Mouse (Mus musculus) forebrain, embryonic 12.5 days (tissue): ENCODE results near the gene Cnst. TPM values are rescaled to one million over a fixed set of nuclear protein-coding genes. Genes with fewer than 3 reads are reported as not detected.

Source experiments
- ATAC-seq: fragments of 200-750 bp; cut with Nextera tagmentation; 2 replicates; pipeline ENCODE4 v1.8.0; 2017; ENCODE audit warnings: moderate TSS enrichment; ENCODE audit not compliant: low FRiP score
- H3K27ac ChIP-seq: fragments of 300-500 bp; sonication (generic); 2 replicates; pipeline ENCODE4 v1.5.1; 2016; ENCODE audit warnings: mild to moderate bottlenecking
- H3K27me3 ChIP-seq: fragments of 300-500 bp; sonication (generic); 2 replicates; pipeline ENCODE4 v1.6.1; 2016; ENCODE audit warnings: mild to moderate bottlenecking
- H3K36me3 ChIP-seq: fragments of 300-500 bp; sonication (generic); replicated peaks from 2 replicates; pipeline ENCODE4 v1.6.1; 2016; ENCODE audit warnings: mild to moderate bottlenecking
- H3K4me1 ChIP-seq: fragments of 300-500 bp; sonication (generic); 2 replicates; pipeline ENCODE4 v1.6.1; 2016
- H3K4me2 ChIP-seq: fragments of 300-500 bp; sonication (generic); 2 replicates; pipeline ENCODE4 v1.6.1; 2016; ENCODE audit warnings: mild to moderate bottlenecking, moderate library complexity
- H3K4me3 ChIP-seq: fragments of 300-500 bp; sonication (generic); replicated peaks from 2 replicates; pipeline ENCODE4 v1.5.1; 2016; ENCODE audit warnings: mild to moderate bottlenecking
- H3K9ac ChIP-seq: fragments of 300-500 bp; sonication (generic); 2 replicates; pipeline ENCODE4 v1.6.1; 2016; ENCODE audit warnings: mild to moderate bottlenecking
- H3K9me3 ChIP-seq: fragments of 300-500 bp; sonication (generic); 2 replicates; pipeline ENCODE4 v1.6.1; 2016
- whole genome bisulfite sequencing: fragments of 180-500 bp; shearing (Covaris S2); methylation state at CpG from one replicate; pipeline ENCODE4 v1.1.7; 2016; 5-methylcytosine and 5-hydroxymethylcytosine counted together
- polyA plus RNA-seq: library from polyadenylated mRNA; unstranded; fragments of >200 nt; fragmentation: Nextera tagmentation; extraction: Ambion mirVana; gene quantifications from 2 replicates; pipeline ENCODE4 v1.2.1, GENCODE M21; 2016

The Cnst gene
- polyA plus RNA-seq, 1 experiment from 2014 or later, result 26.9 TPM

DNA sequence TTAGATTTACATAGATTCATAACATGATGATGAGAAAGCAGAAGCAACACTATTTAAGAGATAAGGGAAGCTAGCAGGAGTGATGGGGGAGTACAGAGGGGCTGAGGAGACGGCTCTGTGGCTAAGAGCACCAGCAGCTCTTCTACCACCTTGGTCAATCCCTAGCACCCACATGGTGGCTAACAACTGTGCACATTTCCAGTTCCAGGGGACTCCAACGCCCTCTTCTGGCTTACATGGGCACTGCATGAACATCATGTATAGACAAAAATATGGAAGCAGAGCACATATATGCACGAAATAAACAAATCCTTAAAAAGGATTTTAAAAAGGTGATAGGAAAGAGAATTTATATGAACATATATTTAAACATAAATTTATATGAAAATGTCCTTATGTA is 4.7 kb upstream of the Cnst start:
- H3K4me1 ChIP-seq, result peaks cover 8% of the 10 kb centered on the region
- H3K27me3 ChIP-seq, result no peaks in the 10 kb centered on the region
- H3K27ac ChIP-seq, result no peak overlapping the region
- no peak overlapping the region for H3K4me2 ChIP-seq
- H3K4me3 ChIP-seq, result no peak overlapping the region
- no peak overlapping the region for H3K9ac ChIP-seq
- 60% methylated on average over 3 of the region's 3 CpGs for WGBS
- no peak for ATAC-seq
- H3K9me3 ChIP-seq, result no peaks in the 10 kb centered on the region
- no peaks in the 10 kb centered on the region; the same call in 1 of the 2 replicates for H3K36me3 ChIP-seq

DNA sequence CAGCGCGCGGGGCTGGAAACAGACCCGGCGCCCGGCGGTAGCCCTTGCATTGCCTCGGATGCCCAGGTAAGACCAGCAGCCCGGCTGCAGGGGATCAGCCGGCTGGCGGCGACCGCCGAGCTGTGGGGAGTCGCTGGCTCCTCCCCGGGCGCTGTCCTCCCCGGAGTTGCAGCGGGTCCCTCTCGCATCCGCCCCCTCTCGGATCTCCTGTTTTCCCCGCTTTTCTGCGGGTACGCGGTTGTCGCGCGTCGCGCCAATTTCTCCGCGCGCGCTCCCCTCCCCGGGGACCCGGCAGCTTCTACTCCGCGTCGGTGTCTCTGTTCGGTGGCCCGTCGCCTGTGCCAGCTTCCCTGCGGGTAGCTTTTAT is 364 bp downstream of the Cnst start:
- H3K36me3 ChIP-seq, result no peaks in the 10 kb centered on the region; the same call in 1 of the 2 replicates
- H3K9ac ChIP-seq, result peak overlapping the region; percentile 78
- H3K4me2 ChIP-seq, result peak overlapping the region; percentile 77
- under 1% methylated on average over 41 of the region's 44 CpGs for WGBS
- no peaks in the 10 kb centered on the region for H3K27me3 ChIP-seq
- peaks cover 28% of the 10 kb centered on the region for H3K4me1 ChIP-seq
- peak; percentile 86 for ATAC-seq
- H3K27ac ChIP-seq, result peak overlapping the region; percentile 96
- no peaks in the 10 kb centered on the region for H3K9me3 ChIP-seq
- peak overlapping the region; percentile 80 for H3K4me3 ChIP-seq

DNA sequence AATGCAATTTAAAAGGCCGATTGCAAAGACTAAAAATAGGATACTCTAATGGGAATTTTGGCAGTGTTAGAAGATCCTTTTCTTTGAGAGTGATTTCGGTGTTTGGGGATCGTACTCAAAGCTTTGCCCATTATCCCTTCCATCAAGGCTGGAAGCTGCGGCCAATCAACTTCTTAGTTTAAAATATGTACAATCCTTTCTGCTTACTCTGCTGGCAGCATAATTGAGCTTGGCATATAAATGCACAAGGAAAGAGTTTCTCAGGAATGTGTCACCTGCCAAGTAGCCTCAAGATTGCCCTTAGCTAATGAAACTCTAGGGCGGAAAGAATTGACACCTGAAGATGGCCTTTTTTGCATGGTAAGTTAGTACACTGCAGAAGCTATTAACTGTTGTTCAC is 1.0 kb downstream of the Cnst start:
- peak overlapping the region; percentile 77 for H3K4me2 ChIP-seq
- peak overlapping the region; percentile 78 for H3K9ac ChIP-seq
- peak overlapping the region; percentile 80 for H3K4me3 ChIP-seq
- no peak overlapping the region for H3K27ac ChIP-seq
- no peak for ATAC-seq
- no peaks in the 10 kb centered on the region for H3K9me3 ChIP-seq
- 12% methylated on average over 5 of the region's 5 CpGs for WGBS
- H3K27me3 ChIP-seq, result no peaks in the 10 kb centered on the region
- no peaks in the 10 kb centered on the region; the same call in 1 of the 2 replicates for H3K36me3 ChIP-seq
- peaks cover 28% of the 10 kb centered on the region for H3K4me1 ChIP-seq

DNA sequence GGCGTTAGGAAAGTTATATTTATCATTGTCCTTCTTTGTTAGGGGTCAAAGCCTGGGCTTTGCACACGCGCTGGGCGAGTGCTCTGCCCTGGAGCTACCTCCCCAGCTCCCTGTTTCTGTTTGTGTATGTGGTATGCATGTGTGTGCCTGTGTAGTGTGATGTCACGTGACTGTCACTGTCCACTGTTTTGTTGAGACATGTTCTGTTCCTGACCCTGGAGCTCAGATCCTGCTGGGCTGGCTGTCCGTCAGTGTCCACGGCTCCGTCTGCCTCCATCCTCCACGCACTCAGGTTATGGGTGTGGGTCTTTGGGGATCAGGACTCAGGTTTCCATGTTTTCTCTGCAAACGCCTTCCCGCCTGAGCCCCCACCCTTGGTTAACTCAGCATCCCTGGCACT is 2.0 kb downstream of the Cnst start:
- Histone ChIP-seq H3K9ac (no peak overlapping the region), H3K9me3 (no peaks in the 10 kb centered on the region), H3K4me3 (no peak overlapping the region), H3K4me2 (peak overlapping the region; percentile 13), H3K27me3 (no peaks in the 10 kb centered on the region), H3K27ac (no peak overlapping the region), H3K4me1 (peaks cover 31% of the 10 kb centered on the region), H3K36me3 (no peaks in the 10 kb centered on the region; the same call in 1 of the 2 replicates)
- 80% methylated on average over 11 of the region's 11 CpGs for WGBS
- no peak for ATAC-seq

DNA sequence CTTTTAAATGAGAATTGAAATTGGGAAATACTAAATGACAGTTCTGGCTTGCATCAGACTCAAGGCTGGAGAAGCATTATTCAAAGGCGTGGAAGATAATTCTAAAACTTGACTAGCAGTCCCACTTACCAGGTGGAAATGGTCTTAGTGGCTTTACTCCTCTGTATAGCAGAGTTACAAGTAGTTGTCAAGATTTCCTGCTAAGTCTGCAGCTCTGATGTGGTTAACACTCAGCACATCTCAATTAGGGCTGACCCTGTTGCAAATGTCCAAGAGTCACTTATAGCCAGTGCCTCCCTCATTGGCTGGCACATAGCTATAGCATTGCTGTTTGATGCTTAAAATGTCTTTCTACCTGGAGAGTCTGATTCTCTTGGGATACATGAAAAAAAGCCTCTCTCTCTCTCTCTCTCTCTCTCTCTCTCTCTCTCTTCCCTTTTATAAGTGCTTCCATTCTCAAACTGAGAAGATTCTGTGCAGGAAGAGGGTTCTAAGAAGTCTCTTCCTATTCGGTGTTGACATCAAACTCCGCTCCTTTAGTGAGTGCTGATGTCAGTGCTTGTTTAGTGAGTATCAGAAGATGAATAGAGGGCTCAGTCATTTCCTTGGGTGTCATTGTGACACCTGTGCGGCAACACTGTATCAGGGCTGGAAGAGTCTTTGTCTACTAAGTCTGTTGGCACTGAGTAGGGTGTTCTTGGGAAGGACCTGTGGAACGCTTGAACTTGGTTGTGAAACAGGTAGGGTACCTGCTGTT is 3.0 kb downstream of the Cnst start:
- Histone ChIP-seq H3K27ac (no peak overlapping the region), H3K4me1 (peaks cover 31% of the 10 kb centered on the region), H3K4me3 (no peak overlapping the region), H3K9ac (no peak overlapping the region), H3K27me3 (no peaks in the 10 kb centered on the region), H3K9me3 (no peaks in the 10 kb centered on the region), H3K36me3 (no peaks in the 10 kb centered on the region), H3K4me2 (no peak overlapping the region)
- ATAC-seq, result no peak
- 92% methylated on average over 5 of the region's 5 CpGs for WGBS

DNA sequence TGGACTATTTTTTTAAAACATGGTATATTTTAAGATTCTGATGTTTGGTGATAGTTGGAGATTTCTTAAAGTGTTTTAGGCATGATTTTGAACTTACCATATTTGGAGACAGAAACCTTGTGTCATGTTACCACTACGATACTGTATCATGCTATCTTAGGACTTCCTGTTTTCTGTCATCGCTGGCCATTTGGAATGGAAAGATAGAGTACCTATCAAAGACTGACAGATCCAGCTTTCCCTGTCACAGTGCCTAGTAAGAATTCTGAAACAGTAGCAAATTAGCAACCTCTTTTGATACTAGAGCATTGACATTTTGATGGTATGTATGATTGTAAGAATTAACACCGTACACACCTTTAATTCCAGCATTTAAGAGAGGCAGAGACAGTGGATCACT is 5.2 kb downstream of the Cnst start:
- Histone ChIP-seq H3K9me3 (no peaks in the 10 kb centered on the region), H3K27me3 (no peaks in the 10 kb centered on the region), H3K9ac (no peak overlapping the region), H3K27ac (no peak overlapping the region), H3K4me1 (peaks cover 23% of the 10 kb centered on the region), H3K4me2 (no peak overlapping the region), H3K36me3 (no peaks in the 10 kb centered on the region), H3K4me3 (no peak overlapping the region)
- 92% methylated on average over 3 of the region's 3 CpGs for WGBS
- ATAC-seq, result no peak

DNA sequence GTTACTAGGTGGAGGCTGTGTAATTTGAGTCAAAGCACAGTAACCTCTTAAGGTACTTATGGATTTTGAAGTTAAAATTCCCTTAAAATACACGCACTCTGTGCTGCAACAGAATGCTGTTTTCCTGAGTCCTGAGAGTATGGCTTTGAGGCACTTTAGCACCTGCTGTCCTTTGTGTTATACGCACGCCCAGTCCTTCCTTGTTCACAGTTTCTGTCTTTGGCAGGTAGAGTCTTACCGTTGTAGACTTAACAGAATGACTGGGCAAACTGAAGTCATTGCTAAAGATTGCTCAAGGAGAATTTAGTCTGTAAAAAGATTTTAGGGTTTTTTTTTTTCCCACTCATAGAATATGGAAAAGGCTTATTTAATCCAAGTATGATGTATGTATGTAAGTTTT is 5.8 kb downstream of the Cnst start:
- H3K4me3 ChIP-seq, result no peak overlapping the region
- H3K36me3 ChIP-seq, result no peaks in the 10 kb centered on the region
- WGBS, result 87% methylated on average over 4 of the region's 4 CpGs
- no peak overlapping the region for H3K4me2 ChIP-seq
- H3K9ac ChIP-seq, result no peak overlapping the region
- peaks cover 23% of the 10 kb centered on the region for H3K4me1 ChIP-seq
- no peak for ATAC-seq
- no peaks in the 10 kb centered on the region for H3K27me3 ChIP-seq
- no peak overlapping the region for H3K27ac ChIP-seq
- H3K9me3 ChIP-seq, result no peaks in the 10 kb centered on the region

DNA sequence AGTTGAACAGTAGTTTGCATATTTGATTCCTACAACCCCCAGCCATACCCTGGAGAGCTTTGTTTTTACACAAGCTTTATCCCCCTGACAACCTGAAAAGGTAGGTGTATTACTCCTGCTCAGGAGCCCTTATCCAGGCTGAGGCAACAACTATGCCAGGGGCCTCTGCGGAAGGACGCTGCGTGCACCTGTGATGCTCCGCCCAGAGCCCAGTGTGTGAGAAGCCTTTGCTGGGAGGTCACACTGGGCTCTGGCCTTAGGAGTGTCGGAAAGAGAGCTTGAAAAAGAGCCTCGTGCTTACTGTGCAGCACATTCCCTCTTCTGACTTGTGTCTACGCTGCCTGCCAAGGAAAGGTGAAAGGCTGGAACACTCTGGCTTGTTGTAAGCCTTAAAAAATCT is 6.6 kb downstream of the Cnst start:
- Histone ChIP-seq H3K27ac (no peak overlapping the region), H3K9ac (no peak overlapping the region), H3K36me3 (no peaks in the 10 kb centered on the region), H3K27me3 (no peaks in the 10 kb centered on the region), H3K4me3 (no peak overlapping the region), H3K4me2 (no peak overlapping the region), H3K4me1 (peaks cover 15% of the 10 kb centered on the region; the same call in 1 of the 2 replicates), H3K9me3 (no peaks in the 10 kb centered on the region)
- WGBS, result 41% methylated on average over 7 of the region's 7 CpGs
- ATAC-seq, result no peak

DNA sequence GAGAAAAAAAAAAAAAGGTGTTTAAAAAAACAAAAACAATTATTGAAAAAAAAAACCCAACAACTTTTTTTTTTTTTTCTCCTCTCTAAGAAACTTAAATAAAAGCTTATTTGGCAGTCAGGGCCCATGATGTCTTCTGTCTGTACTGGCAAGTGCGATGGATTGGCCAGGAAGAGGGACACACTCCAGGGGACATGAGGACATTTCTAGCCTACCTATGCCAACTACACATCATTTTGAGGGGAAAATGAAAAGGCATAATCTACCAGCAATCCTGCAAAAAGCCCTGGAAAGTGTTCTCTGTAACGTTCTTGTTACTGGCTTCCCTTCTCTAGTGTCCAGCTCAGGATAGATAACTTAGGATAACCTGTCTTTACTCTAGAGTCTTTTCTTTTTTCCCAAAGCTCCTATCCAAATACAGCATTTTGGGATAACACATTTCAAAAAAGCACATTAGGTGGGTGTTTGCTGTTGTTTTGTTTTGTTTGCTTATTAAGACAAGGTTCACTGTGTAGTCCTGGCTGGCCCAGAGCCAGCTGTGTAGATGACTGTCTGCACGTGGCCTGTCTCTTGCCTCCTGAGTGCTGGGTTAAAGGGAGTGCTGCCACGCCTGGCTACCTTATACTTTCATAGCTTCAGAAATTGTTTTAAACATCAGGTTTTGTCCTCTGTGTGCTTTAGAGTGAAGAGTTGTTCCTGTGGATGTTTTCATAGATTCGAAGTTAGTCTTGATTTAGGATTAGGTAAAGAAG is 7.2 kb downstream of the Cnst start:
- Histone ChIP-seq H3K4me1 (peaks cover 9% of the 10 kb centered on the region; the same call in 1 of the 2 replicates), H3K36me3 (no peaks in the 10 kb centered on the region), H3K9ac (no peak overlapping the region), H3K4me2 (no peak overlapping the region), H3K27ac (no peak overlapping the region), H3K27me3 (no peaks in the 10 kb centered on the region), H3K4me3 (no peak overlapping the region), H3K9me3 (no peaks in the 10 kb centered on the region)
- WGBS, result 82% methylated on average over 5 of the region's 5 CpGs
- ATAC-seq, result no peak

DNA sequence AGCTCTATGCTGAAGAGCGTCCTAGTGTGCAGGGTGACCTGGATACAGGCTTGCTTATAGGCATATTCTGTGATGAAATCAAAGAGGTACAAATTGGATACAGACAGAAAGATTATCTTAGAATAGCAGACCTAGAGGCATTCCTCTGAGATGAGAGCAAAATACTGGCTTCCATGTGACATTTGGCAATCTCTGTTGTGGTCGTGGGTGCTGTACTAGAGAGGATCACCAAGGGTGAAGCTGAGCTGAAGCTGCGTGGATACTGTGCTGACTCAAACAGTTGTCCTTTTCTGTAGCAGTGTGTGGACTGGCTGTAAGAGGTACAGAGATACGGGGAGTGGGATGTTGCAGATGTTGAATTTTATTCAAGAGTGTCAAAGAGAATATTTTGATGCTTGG is 7.8 kb downstream of the Cnst start:
- Histone ChIP-seq H3K27ac (no peak overlapping the region), H3K4me2 (no peak overlapping the region), H3K4me3 (no peak overlapping the region), H3K27me3 (no peaks in the 10 kb centered on the region), H3K4me1 (peaks cover 7% of the 10 kb centered on the region; the same call in 1 of the 2 replicates), H3K9me3 (no peaks in the 10 kb centered on the region), H3K9ac (no peak overlapping the region), H3K36me3 (no peaks in the 10 kb centered on the region)
- 86% methylated on average over 4 of the region's 4 CpGs for WGBS
- no peak for ATAC-seq

DNA sequence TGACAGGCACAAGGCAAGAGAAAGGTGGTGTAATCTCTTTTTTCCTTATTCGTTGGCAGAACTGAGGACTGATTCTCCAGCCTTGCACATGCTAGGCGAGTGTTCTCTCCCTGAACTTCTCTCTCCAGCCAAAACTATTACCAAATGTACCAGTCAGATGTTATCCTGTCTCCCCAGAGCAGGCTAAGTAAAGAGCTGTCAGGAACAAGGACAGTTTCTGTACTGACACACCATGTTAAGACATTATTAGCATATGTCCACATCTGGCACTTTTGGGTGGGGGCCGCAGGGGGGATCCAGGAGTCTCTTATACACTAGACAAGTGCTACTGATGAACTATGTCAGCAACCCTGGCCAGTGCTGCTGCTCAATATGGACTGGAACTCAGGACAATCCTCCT is 10.8 kb downstream of the Cnst start:
- Histone ChIP-seq H3K4me2 (no peak overlapping the region), H3K4me3 (no peak overlapping the region), H3K9ac (no peak overlapping the region), H3K27me3 (no peaks in the 10 kb centered on the region), H3K4me1 (0 out of 2 replicates have a peak, but pooled peaks cover 2% of the 10 kb centered on the region), H3K9me3 (no peaks in the 10 kb centered on the region), H3K27ac (no peak overlapping the region), H3K36me3 (no peaks in the 10 kb centered on the region)
- ATAC-seq, result no peak
- 88% methylated on average over 3 of the region's 3 CpGs for WGBS

DNA sequence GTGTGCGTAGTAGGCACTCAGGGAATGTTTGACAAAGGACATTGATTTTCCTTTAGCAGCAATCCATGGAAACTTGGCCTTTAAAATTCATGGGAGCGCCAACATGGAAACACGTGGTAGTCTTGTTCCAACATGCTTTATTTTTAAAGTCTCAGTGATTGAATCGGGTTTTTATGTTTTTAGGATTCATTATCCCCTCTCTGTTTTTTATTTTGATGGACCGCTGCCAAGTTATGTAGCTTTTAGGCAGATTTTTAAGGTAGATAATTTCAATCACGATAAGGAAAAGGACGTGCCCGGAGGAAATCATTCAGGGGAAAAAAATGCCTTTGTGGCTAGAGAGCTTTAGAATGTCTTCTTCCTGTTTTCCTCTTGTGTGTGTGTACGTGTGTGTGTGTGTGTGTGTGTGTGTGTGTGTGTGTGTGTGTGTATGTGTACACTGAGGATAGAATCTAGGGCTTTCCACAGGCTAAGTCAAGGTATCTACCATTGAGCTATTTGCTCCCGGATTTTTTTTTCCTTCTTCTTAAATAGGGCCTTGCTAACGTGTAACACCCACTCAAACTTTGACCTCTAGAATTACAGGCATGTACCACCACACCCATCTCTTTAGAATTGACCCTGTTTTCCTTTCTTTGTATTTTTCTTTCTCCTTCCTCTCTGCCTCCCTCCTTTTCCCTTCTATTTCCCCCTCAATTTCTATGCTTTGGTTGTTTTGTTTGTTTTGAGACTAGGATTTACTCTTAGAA is 13.4 kb downstream of the Cnst start:
- Histone ChIP-seq H3K27me3 (no peaks in the 10 kb centered on the region), H3K4me1 (peaks cover 7% of the 10 kb centered on the region; the same call in 1 of the 2 replicates), H3K27ac (no peak overlapping the region), H3K4me2 (no peak overlapping the region), H3K4me3 (no peak overlapping the region), H3K9me3 (no peaks in the 10 kb centered on the region), H3K9ac (no peak overlapping the region), H3K36me3 (no peaks in the 10 kb centered on the region)
- no peak for ATAC-seq
- 87% methylated on average over 11 of the region's 11 CpGs for WGBS
